Mouse (Mus musculus) MEL-GATA-1-ER (cell line): Measurements from ENCODE around the gene Fezf1.

Experiments used
- DNase-seq: peaks from one replicate; pipeline ENCODE4 v3.0.0-alpha.2; 2012; ENCODE audit warnings: low read depth; ENCODE audit errors: extremely low read depth

Fezf1 gene

GRCm38 (mm10) chr6:23248313-23249052, at the start of gene Fezf1:
TSS of gene Fezf1 (minus strand) at chr6:23248362.
- DNase-seq = no peak

DNA sequence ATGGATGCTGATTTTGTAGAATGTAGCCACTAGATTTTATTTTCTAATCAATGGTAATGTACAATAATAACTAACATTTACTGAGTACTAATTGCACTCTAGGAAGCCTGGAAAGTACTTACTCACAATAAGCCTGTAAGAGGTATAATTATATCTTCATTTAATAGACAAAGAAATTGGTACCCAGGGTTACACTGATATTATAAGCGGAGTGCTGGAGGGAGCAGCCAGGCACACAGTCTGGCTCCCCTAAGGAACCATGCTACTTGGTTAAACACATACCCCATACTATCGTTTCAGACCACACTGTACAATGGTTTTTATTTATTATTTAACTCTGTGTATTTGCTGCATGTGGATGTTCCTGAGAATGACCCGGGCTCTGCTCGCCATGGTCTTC, 46.5 kb upstream of the Fezf1 start:
- DNase-seq = no peak

DNA sequence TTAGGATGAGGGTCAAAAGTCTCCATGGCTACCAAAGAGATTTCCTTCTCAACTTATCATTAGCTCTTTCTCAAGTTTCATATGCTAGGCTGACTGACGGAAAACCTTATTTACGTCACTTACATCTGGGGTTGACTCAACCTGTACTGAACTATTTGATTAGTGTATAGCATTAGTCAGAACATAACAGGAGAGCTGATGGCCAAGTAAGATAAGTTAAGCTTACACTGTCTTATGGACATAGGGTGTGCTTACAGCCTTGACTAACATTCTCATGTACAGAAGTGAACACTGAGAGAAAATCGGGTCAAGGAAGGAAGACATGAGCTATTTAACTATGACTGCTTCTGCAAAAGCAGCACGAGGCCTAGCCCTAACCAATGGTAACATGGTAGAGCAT, 40.6 kb upstream of the Fezf1 start:
- no peak for DNase-seq

- no peak for DNase-seq
Observed at GRCm38 (mm10) chr6:23281514-23281820, 33.3 kb upstream of the Fezf1 start.

DNA sequence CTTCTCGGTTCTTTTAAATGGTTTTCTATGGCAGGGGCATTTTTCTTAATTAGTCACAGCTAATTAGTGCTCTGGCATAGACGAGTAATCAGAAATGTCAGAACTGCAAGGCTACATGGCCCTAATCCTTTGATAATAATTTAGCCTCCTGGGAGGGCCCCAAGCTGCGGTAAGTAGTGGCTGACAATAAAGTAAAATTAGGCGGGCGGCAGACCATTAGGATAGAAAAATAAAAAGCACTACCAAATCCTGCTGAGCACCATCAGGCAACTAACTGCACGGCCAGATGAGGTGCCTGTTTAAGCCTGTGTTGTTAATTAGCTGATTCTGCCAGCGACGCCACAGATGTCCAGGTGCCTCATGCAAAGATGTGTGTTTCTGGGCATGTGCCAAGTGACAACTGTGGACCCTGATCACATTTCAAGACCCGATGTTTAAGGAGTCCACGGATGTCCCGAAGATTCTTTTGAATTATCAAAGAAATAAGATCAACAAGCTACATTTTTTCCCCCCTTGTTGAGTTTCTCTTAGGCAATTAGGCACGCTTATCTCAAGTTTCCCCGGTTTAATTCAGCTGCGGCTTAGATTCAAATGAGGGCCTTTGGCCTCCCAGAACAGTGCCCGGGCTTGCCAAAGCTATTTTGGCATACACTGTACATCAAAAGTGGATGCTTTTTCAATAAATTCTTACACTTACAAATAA, 32.8 kb upstream of the Fezf1 start:
- no peak for DNase-seq

GRCm38 (mm10) chr6:23273483-23273882, 25.3 kb upstream of the Fezf1 start:
- no peak for DNase-seq

DNA sequence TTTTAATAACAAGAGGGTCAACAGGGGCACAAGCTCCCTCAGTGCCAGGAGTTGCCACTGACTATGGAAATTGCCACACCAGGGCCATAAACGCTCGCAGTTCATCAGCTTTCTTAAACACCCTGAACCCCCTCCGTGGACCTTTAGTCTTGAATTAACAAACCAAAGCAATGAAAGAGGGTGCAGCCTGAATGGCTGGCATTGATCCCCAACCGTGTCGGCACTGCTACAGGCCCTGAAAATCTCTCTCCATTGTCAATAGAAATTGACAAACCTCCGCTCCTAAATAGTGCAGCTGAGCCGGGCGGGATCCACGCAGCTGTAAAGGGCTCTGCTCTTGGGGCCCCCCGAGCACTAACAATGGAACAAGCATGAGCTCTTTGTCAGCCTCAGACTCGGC, 24.8 kb upstream of the Fezf1 start:
- no peak for DNase-seq

DNA sequence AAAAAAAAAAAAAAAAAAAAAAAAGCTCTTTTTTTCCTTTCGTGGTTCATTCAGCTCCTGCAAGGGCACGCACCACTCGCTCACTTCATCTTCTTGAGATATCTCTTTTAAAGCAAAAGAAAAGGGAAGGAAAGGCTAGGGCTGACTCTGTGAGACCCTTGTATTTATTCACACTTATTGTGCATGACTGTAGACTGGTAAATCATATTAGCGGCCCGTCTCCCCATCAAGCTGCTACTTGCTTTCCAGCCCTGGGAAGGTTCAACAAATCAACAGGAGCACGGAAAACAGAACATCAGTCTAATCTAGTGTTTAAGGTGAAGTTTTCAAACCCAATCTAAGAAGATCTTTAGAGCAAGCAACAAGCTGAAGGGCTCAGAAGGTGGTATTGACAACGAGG, 24.4 kb upstream of the Fezf1 start:
- no peak for DNase-seq

- no peak for DNase-seq
Observed at GRCm38 (mm10) chr6:23260738-23261050, 12.5 kb upstream of the Fezf1 start.

DNA sequence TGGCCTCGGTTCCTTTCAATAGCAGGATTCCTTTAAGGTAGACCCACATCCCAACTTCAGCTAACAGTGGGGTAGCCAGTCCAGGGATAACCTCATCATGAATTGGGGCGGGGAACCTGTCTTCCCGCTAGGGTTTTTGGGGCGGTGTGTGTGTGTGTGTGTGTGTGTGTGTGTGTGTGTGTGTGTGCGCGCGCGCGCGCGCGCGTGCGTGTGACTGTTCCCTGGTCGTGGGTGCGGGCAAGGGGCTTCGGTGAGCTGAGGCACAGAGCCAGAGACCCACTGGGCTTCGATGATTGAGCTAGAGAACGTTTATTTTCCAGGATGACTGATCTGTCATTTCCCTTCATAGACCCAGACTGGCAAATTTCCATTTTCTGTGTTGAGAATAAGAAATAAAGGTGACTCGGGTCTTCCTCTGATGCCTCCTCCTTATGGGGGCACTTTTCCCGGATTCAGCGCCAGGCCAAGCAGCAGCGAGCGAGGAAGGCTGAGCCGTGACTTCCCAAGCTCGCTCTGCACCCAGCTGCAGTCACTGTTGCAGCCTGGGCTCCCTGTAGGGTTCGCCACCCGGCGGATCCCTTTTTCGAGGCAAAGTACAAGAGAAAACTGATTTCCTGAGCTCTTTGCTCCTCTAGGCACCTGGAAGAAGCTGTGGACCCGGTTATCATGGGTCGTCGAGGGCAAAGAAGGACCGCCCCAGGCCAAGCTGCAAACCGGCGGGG, 12.0 kb upstream of the Fezf1 start:
- DNase-seq = no peak

- DNase-seq = no peak
Observed at GRCm38 (mm10) chr6:23257981-23258380, 9.8 kb upstream of the Fezf1 start.

- no peak for DNase-seq
Observed at GRCm38 (mm10) chr6:23255161-23255560, 7.0 kb upstream of the Fezf1 start.

- DNase-seq = no peak
Observed at GRCm38 (mm10) chr6:23254644-23255043, 6.5 kb upstream of the Fezf1 start.

DNA sequence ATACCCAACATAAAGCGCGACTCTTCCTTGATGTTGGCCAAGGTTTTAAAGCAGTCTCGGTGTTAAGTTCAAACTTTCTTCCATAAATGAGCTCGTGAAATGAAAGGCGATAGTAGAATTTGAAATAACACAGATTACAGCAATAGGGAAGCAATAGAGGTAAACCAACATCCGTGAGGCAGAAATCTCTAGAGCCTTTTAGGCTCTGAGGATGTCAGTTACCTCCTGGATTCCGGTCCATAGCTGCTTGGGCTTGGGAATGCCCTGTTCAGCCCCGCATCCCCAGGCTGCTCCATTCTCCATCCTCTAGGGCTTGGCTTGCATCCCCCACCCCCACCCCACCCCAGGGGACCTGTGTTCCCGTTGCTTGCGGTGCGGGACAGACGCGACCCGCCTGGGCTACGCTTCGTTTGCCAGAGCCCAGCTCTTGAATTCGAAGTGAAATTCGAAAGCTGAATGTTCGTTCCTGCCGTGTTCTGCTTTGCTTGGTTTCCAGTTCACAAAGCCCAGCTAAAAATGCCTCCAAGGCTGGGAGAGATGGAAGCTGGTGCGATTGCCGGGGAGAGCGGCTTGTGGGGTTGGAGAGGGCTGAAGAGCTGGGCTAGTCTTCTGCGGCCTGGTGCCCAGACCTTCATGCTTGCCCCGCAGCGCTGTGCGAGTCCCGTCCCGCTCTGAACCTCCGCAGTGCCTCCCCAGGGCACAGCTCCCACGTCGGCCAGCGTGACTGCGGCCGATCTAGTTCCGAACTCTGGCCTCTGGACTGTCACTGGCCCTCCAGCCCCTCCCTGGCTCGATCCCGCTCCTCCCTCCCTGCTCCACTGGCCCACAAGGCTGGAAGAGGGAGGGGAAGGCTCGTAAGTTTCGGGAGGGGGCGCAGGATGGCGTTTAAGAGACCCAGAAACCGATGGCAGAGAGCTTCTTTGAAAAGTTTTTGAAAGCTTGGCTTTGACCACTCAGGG, 5.5 kb upstream of the Fezf1 start:
- no peak for DNase-seq

DNA sequence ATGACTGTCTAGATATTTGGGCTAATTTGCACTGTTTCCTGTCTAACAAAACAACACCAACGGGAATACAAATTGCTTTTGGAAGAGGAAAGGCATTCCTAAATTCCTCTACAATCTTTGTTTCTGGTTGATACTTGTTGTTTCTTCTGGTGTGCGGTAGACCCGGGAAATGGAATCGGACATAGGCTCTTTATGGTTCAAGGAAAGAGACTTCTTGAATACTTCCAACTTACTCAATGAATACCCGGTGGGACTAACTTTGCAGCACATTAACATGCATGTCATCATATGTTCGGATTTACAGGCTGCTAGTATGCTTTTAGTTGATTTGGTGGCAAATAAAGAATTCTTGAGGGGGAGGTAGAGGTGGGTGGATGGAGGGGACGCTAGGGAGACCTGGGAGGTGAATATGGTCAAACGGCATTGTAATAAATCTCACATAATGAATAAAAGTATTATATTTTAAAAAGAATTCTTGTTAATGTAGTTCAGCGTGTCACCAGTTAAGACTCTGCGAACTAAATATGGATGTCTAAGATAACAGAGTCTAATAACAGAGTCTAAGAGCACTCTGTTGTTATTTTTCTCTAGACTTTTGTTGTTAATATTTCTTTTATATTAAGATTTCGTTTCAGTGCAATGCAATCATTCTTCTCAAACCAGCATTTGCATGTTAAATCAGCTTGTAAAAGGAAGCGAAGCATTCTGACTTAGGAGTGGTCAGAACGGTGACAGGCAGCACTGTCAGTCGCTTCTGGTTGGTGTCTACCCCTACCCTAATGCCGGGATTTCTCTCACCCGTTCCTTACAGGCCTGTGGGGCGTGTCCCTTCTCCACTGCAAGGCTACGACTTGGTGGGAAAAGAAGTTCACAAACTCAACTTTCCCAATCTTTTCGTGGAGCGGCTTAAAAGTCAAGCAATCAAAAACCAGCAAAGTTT, 4.3 kb upstream of the Fezf1 start:
- no peak for DNase-seq

GRCm38 (mm10) chr6:23251431-23251830, 3.3 kb upstream of the Fezf1 start:
- no peak for DNase-seq

GRCm38 (mm10) chr6:23250288-23250955, 2.3 kb upstream of the Fezf1 start:
- no peak for DNase-seq

DNA sequence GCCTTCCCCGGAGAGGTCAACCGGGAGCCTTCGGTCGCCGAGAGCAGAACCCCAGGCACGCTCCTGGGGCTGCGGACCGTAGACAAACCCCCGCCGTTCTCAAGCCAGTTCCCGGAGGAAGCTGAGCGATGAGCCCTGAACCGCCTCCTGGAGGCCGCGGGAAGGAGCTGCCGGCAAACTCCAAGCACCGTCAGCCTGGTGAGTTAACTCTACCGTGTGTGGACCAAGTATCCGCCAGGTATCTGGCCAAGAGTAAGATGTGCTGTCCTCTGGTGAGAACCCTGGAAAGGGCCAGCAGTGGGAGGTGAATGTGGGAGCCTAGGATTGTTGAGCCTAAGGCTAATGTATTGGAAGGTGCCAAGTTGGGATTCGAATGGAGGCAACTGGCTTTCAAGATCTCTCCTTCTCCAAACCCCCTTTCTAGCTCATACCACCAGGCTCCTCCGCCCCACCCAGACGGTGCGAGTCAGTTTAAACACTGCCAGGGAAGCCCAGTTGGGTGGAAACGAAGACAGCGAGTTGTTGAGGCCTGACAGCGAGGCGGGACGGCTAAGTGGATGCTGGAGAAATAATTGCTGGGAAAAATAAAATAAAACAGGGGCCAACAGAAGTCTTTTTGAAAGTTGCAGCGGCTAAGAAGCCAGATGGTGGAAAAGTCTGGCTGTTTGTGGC, 1.6 kb upstream of the Fezf1 start:
- no peak for DNase-seq

GRCm38 (mm10) chr6:23249053-23249401, 865 bp upstream of the Fezf1 start:
- no peak for DNase-seq
